Mouse (Mus musculus): ENCODE data around the gene Cdh13. TPM values are rescaled to one million over a fixed set of nuclear protein-coding genes. Genes with fewer than 3 reads are reported as not detected.

Cdh13 gene
- total RNA-seq, 4 experiments from 2014 or later = 41.4 to 48.1 (median 44.1) TPM

DNA sequence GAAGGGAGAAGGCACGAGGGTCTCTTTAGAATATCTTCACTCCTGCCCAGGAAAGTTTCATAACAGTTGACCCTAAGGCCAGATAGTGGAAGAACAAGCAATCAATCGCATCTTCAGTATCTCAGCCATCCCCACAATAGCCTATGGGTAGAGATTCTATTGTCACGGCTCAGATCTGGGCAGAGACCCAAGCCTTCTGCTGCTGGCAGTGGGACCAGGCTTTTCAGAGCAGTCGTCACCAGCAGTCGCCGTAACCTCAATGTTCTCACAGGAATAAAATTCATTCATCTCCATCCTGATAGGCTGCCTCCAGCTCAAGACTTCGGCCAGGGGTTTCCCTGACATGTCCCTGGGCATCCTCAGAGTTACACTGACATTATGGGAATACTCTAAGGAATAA, 751.6 kb downstream of the Cdh13 start:
- DNase-seq (ENCODE audit: low spot score in 2 of 2) = peak; percentile 60 to 79

DNA sequence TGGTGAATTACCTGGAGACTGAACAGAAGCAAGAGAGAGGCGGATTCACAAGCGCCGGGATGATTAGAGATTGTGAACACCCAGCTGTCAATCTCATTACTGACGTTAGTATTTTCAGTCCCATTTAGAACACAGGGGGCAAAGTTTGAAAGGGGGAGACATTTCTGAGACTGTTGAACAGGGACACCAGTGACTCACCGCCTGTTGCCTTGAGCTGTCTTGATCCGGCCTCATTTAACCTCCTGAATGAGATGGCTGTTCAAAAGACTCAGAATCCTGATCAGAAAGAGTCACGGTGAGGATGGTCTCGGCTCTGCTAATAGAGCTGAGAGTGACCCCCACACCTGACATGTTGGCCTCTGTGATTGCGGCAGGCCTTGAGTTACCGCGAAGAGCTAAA, 754.0 kb downstream of the Cdh13 start:
- DNase-seq (ENCODE audit: low spot score in 2 of 2) = no peak

DNA sequence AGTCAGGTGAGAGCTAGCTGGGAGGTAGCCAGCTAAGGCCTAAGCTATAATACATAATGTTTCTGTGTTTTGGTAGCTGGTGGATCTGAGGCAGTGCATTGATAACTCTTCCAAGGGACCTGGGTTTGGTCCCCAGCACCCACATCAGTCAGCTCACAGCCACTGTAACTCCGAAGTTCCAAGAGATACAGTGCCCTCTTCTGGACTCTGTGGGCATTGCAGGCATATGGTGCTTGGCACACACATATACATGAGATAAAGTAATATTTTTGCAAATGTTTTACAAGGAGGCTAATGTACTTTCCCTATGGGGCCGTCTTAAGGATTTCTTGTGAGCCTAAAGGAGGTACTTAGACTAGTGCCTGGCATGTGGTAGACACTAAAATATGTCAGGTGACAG, 755.8 kb downstream of the Cdh13 start:
- DNase-seq (ENCODE audit: low spot score in 2 of 2) = no peak

DNA sequence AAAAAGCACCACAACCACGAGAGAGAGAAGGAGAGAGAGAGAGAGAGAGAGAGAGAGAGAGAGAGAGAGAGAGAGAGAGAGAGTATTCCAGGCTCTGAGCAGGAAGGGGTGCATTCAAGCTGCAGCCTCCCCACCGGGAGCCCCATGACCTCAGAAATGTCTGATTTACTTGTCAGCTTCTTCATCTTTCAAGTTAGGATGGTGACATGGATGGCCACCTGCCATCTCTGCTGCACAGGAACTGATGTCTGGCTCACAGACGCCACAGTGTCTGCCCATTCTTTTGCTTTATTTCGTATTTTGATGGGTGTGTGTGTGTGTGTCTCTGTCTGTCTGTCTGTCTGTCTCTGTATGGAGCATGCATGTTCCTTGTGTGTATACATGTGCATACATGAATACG, 774.3 kb downstream of the Cdh13 start:
- DNase-seq (ENCODE audit: low spot score in 2 of 2) = no peak

DNA sequence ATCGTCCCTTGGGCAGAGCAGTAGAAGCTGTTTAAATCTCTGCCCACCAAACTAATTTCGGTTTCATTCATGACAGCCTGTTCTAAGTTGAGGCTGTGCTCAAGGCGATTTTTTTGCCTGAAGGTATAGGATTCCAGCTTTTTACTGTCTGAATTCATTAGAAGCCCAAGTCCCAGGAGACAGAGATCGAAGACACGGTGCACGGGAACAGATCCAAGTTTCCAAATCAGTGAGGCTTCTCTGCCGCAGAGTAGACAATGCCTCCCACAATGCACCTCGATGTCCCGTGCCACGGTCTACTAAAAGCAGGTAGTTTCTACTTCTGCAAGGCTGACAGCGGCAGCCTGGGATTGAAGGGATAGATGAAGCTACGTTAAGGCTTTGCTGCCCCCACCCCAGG, 778.1 kb downstream of the Cdh13 start:
- DNase-seq (ENCODE audit: low spot score in 2 of 2) = no peak

DNA sequence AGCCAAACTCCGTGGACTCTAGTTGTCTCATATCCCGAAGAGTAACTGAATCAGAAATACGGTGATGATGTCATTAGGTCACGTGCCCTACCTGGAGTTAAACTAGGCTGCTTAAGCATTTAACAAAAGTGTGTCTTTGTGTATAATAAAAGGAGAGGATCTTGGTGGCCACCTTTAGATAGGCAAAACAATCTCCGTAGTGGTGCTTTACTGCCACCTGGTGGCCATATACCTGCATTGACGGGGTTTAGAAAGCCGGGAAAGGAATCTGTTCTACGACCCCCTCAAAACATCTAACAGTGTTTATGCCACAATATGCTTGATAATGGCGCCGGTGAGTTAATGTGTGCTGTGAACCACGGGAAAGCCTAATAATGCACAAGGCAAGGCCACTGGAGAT, 781.0 kb downstream of the Cdh13 start:
- DNase-seq (ENCODE audit: low spot score in 2 of 2) = peak; percentile 34 to 66

DNA sequence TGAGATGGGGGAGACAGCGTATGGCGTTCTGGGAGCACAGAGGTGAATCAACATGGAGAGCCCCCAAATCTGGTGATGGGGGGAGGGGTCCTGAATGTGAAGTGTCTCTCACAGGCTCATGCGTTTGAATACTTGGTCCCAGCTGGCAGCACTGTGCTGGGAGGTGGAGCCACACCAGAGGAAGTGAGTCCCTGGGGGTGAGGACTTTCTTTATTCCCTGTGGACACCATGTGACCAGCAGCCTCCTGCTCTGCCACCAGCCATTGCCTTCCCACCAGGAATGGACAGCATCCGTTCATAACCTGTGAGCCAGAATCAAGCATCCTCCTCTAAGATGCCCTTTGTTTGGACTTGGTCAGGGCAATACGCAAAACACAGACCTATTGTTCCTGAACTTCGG, 788.8 kb downstream of the Cdh13 start:
- no peak for DNase-seq (ENCODE audit: low spot score in 2 of 2)

DNA sequence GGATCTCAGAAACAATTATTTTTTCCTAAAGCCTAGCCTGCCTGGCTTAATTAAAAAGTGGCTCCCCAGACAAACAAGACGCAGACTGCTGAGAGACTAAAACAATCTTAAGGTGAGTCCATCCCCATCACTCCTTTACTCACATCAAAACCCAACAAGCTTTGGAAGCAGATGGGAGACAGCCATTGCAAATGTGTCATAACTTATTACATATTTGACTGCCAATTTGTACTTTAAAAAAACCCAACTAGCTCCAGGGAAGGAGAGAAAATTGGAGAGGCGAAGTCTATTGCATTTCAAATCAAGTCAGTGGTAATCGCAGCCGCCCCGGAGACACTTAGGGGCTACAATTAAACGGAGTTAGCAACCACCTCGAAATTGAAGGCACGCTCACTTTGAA, 801.5 kb downstream of the Cdh13 start:
- no peak for DNase-seq (ENCODE audit: low spot score in 2 of 2)

DNA sequence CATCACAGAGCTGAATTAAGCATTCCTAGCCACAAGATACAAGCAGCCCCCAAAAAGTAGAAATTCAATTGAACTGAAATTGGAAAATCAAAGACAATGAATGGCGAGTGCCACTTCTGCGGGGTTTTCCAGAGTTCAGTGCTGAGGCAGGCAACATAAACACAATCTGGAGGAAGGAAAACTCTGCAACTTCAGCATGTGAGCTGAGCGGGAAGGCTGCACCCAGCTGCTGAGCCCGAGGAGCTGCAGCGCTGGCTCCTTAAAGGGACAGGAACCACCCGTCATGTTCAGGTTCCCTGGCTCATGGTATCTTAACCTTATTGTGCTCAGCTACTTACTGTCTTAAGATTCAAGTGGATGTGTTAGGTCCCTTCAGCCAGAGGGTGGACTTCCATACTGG, 814.7 kb downstream of the Cdh13 start:
- no peak for DNase-seq (ENCODE audit: low spot score in 2 of 2)

DNA sequence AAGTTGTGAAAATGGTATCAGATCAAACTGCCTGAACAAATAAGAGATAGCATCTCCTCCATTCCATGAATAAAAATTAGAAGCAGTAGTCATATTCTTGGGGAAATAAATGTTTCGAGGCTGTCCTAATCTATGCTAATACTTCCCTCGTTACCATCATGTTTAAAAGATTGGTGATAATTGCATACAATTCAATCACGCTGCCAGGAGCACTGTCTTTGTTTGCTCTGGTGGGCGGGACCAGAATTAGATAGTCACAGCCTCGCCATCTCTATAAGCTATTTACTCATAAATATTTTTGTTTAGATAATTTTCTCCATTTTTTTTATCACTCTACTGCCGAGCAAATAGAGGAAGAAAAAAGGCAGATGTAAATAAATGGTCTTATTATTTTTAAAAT, 819.3 kb downstream of the Cdh13 start:
- DNase-seq (ENCODE audit: low spot score in 2 of 2) = no peak

DNA sequence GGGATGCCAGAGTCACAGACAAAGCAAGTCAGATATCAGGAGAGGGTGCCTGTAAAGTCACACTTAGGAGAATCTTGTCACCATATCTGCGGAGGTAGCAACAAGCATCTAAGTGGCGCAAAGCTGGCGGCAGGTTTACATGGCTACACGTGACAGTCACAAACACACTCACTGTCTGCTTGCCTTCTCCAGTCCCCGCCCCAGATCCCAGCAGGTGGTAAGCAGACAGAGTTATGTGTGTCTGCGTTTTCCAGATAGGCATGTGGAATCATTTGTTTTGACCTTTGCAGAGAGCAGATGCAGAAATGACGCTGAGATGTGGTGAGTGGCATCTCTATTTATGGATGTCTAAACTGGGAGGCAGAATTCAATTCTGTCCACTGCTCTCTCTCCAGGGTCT, 826.1 kb downstream of the Cdh13 start:
- DNase-seq (ENCODE audit: low spot score in 2 of 2) = no peak

DNA sequence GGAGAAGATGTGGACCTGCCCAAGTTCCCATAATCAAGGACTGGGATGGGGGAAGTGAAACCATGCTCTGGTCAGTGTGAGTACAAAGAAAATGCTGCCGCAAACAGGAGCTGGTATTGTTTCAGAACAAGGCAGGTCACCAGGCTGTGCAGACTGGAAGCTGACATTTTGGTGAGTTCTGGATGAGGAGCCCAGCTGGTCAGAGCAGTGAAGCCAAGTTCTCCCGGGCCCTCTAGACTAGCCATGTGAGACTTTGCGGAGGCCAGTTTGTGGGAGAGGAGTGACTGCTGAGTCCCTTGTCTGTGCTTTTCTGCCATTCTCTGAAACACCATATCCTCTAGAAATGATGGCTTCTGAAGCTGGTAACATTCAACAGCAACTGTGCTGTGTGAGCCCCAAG, 829.3 kb downstream of the Cdh13 start:
- DNase-seq (ENCODE audit: low spot score in 2 of 2) = no peak

DNA sequence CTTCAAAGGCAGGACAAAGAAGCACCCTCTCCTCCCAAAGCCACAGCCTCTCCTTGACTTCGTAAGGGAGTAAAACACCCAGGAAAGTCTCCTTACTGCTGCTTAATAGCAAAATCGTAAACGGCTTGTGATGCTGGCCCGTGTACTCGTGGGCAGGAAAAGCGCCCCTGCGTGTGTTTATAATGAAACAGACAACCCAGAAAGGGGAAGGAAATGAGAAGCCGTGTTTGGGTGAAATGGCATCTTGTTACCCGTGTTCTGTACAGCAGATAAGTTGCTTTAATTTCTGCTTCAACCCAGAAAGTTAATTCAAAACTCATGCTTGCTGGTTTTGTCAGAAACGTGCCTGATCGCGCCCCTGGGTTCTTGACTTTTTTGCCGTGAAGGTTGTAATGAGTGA, 837.7 kb downstream of the Cdh13 start:
- DNase-seq (ENCODE audit: low spot score in 2 of 2) = no peak

DNA sequence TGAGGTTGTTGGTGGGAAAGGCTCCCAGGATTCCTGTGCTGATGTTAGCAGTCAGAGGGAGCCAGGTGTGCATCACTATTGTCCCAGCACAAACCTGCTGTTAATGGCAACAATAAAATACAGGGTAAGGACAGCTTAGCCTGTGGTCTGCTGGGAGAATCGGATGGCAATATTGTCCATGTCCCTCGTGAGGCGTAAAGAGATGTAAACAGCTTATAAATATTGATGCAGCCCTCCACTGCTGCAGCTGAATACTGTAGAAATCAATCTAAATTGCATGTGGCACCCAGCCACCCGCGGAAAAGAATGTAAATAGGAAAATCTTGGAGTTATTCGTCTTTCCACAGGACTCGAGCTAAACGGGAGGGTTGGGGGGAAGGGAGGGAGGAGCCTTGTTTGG, 844.3 kb downstream of the Cdh13 start:
- no peak for DNase-seq (ENCODE audit: low spot score in 2 of 2)

DNA sequence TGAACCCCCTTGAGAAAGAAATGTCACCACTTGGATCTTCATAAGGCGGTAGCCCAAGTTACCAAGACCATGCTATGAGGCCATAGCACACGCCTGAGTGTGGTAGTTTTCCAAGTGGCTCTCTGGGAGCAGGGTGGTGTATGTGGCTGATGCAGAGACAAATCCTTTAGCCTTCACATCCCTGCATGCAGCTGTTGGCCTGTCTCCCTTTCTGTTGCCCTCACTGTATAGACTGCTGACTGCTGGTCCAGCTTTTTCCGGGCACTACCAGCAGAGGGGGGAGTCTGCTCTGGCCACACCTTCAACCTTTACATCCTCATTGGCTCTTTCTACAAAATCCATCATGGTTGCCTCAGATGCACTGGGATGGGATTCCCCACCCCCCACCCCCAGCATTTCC, 844.7 kb downstream of the Cdh13 start:
- DNase-seq (ENCODE audit: low spot score in 2 of 2) = no peak

DNA sequence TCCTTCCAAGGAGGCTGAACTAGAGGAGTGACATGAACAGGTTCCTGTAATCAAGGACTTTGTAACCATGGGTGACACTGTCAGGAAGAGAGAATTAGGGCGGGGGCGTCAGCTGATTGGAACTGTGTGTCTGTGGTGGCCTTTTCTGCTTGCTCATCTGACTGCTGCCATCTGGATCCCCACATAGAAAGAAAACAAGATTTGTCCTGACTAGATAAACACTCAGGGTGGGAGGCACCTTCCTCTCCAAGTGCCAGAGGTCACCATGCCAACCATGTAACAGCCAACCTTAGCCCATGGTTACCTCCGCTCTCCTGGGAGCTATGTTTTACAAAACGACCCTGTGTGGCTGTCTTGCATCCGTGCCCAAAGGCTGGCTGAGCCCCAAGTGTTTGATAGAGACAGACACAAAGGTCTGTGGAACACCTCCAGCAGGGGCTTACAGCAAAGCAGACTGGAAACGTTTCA, 873.0 kb downstream of the Cdh13 start:
- peak; percentile 47 to 66 for DNase-seq (ENCODE audit: low spot score in 2 of 2)

DNA sequence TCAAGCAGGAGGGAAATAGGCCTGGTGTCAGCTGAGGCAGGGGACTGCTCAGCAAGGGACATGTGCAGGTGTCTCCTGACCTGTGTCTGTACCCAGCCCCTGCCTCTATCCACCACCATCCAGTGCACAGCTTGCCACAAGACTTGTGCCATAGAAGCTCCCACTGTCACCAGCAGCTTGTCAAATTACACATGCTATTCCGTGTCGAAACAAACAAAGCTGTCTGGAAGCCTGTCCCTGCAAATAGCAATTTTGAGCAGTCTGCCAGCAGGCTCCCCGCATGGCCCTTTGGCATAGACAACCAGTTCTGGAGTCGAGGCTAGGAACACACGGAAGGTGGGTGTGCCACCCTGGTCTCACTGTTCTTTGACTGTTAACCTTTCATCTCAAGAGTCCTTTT, 875.1 kb downstream of the Cdh13 start:
- peak; percentile 78 to 81 for DNase-seq (ENCODE audit: low spot score in 2 of 2)

DNA sequence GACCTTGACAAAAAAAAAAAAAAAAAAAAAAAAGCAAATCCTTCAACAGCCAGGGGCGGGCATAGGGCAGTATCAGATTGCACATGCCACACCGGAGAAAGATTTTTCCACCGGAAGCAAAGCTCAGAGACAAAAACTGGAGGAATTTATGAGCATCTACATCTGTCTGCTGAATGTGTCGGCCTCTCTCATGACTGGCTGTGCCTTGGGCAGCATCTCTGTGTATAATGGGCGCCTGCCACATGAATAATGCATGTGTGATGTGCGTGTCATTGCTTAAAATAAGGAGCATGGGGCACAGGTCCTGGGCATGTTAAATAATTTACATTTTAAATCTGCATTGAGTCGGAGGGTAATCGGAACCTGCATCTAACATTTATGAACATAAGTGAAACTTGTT, 876.3 kb downstream of the Cdh13 start:
- no peak for DNase-seq (ENCODE audit: low spot score in 2 of 2)

DNA sequence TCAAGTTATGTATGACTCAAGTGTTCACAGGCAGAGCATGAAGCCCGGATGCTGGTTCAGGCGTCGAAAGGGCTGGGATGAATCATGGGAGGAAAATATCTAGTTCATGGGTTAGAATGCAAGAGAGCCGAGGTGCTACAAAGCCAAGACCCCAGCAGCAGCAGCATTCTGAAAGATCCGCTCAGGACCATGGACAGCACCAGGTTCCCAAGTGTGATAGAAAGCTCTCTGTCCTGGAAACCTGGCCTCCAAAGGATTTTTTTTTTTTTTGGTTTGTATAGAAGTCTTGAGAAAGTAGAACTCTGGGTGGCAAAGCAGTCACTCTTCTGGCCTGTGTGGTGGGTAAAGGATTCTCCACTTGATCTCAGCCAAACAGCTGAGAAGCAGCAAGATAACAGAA, 880.5 kb downstream of the Cdh13 start:
- DNase-seq (ENCODE audit: low spot score in 2 of 2) = no peak

DNA sequence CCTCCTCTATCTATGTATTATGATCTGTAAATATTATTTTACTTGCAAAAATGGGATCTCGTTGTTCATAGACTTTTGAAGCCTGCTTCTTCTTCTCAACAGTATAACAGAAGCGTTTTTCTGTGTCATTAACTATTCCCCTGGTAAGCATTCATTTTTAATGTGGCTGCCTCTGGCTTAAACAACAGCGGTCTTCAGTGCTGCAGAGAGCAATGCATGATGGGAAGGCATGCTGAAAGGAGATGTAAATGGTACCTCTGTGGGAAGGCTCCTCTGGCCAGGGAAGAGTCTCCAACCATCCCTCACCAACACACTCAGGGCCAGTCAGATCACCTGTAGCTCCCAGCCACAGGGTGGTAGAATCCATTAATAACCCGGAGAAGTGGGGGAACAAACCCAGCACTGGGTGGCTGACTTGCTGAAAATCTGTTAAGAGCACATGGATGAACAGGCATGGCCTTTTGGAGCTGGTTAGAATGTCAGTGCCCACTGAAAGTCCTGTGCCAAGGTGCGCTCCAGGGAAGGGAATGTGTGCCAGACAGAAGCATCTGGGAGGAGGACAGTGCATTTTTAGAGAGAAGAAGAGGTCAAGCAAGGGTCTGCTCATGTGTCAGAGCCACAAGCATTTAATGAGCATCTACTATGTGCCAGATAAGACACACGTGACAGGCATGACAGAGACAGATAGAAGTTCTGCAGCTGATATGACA, 893.8 kb downstream of the Cdh13 start:
- DNase-seq (ENCODE audit: low spot score in 2 of 2) = no peak

DNA sequence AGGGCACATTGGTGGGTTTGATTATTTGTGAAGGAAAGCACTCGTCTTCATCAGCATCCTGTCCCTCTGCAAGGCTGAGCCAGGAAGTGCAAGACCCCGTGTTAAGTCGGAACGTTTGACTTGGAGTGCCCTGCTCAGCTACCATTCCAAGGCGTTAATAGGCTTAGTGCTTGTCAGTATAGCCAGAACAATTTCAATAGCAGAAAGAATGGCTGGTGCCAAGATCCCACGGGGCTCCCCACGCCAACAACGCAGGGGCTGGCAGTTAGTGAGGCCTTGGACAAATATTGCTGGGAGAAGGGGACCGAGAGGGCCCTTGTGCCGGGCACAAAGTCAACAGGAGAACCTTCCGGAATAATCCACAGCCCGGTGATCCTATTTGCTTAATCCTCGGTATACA, 897.1 kb downstream of the Cdh13 start:
- DNase-seq (ENCODE audit: low spot score in 2 of 2) = no peak

DNA sequence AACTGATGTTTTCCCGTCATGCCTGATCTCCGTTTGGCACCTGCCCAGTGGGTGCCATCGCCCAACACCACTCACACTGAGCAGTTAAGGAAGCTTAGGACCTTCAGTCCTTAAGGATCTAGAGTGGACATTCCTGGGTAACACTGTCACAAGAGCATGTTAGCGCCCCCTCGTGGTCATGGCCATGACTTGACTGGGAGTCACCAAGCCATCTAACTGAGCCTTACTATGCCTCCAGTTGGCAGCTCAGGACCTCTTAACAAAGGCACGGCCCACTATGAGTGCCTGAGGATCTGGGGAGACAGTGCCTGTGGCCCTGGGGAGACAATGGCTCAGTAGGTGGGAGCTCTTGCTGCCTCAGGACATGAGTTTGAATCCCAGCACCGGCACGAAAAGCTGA, 912.2 kb downstream of the Cdh13 start:
- DNase-seq (ENCODE audit: low spot score in 2 of 2) = peak in 1 of 2 experiments; percentile 45

DNA sequence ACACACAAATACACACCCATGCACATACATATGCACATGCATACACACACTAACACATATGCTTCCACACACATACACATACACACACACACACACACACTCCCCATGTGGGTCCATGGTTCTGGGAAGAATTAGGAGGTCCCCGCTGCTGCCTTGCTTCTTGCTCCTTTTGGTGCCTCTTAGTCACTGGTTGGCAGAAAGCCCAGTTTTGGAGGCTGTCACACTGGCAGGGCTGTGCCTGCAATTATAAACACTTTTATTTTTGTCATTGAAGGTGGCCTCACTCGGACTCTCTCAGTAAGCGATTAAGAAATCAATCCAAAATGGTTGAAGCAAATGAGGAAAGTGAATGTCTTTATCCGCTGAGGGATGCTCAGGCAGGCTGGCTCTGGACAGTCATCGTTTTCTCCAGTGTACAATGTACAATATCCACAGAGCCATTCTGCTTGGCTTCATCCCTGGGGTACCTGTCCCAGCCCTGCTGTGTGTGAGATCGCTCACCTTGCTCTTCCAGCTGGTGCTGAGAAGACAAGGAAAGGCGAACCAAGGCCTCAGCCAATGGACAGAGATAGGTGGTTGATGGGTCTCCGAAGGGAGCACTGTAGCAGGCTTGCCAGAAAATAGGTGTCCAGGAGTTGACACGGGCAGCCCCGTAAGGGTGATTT, 913.1 kb downstream of the Cdh13 start:
- DNase-seq (ENCODE audit: low spot score in 2 of 2) = peak; percentile 55 to 67

Measured in layer of hippocampus, adult 8-10 months (tissue).